Mouse (Mus musculus): Measurements from ENCODE around the gene Cdh4. TPM values are rescaled to one million over a fixed set of nuclear protein-coding genes. Genes with fewer than 3 reads are reported as not detected.

The Cdh4 gene
- total RNA-seq, 2 experiments from 2014 or later: 2.6 to 4.3 TPM

DNA sequence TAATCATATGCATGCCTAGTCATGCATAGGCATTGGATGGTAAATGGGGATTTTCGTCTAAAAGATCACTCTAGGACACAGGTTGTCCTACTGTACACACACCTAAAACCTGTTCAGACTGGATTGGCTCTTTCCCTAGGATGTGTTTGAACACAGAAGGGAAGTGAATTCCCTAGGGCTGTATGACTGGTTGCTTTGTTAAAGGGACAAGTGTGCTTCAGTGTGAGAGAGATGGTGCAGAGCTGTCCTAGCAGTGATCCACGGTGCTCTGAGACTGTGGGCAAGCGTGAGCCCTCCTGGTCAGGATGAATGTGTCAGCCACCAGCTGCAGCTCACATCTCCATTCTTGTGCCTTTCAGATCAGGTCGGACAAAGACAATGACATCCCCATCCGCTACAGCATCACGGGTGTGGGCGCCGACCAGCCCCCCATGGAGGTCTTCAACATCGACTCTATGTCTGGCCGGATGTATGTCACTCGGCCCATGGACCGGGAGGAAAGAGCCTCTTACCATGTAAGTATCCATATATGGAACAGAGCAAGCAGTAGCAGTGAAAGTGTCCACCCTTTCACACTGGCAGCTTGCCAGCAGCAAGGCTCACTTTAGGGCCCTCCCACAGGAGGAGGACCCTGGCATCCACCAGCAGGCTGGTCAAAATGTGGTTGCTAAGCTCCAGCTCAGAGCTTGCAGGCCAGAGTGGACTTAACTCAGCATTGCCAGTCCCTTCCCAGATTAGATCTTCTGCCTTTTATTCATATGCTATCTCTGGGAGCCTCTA lies 400.6 kb downstream of the Cdh4 start:
- no peak for DNase-seq (ENCODE audit: low spot score in 2 of 2)

DNA sequence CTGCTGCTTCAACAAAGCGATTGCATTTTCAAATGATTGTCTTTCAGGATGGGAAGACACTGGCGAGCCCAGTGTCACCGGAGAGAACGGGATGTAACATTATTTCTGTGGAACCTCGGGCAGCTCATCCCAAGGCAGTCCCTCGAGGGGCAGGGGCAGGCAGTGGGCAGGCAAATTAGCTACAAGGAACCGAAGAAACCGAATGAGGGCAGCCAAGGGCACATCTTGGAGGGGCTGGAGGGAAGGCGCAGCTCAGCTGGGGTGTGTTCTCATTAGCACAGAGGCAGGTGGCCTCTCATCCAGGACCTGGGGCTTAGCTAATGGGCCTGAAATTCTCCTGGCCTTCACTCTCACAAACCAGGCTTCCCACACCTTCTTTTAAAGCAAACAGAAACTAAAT lies 407.5 kb downstream of the Cdh4 start:
- DNase-seq (ENCODE audit: low spot score in 2 of 2): no peak

DNA sequence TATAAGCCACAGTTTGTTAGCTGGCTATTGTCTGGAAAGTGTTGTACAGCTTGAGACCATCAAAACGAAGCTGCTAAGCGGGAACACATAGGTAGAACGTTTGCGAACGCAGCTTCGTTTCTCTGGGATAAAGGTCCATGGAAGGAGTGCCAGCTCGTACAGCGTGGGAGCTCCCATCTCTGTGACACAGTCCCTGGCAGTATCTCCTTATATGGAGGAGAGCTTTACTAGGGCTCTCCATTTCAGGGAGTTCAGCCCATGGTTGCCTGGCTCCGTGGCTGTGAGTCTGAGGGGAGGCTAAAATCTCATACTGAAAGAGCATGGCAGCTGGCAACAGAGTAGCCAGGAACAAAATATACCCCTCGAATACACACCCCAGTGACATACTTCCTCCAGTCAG lies 409.9 kb downstream of the Cdh4 start:
- DNase-seq (ENCODE audit: low spot score in 2 of 2): no peak

DNA sequence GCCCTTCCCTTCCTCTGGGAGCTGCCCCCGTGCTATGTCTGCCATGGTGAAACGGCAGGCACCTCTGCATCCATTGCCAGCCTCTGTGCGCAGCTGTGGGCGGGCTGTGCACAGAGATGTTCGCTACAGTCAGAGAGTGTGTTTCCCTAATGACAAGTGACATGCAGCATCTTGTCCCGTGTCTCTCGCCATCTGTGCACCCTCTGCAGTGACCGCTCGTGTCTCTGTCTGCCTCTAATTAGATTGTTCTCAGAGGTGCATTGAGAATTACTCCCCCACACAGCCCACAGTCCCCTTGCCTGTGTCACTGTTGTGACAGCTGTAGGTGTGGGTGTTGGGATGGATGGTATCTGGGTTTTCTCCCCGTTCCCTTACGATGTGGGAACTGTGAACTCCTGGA lies 410.6 kb downstream of the Cdh4 start:
- DNase-seq (ENCODE audit: low spot score in 2 of 2): no peak

DNA sequence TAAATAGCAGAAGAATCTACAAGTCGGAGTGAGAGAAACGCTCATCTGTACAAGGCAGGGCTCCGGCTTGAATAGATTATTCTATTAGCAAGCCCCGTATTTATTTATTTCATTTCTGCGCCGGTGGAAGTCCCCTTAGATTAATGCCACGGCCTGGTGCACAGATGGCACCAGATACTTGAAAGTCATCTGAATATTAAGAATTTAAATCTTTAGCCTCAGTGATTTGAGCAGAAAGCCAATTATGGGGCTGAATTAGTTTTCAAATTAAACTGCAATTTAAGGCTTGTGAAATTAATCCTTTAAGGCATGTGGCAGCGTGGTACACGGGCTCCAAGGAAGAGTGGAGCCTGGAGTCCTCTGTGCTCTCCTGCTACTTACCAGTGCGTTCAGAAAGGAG lies 411.7 kb downstream of the Cdh4 start:
- DNase-seq (ENCODE audit: low spot score in 2 of 2): no peak

DNA sequence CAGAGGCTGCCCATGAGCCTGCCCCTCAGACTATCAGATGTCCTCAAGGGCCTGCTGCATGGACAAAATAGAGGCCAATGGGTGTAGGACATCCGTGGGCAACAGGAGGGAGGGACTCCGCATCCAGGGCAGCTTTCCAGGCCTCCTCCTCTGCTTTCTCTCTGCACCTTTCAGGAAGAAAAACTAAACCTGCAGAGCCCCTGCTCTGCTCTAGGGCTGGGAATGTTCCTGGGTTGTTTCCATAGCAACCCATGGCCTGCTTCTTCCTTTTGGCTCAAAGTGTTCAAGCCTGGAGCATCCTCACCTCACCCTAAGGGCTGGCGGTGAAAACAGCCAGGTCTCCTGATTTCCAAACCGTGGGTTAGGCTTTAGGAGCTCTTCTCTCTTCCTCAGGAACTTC lies 414.9 kb downstream of the Cdh4 start:
- DNase-seq (ENCODE audit: low spot score in 2 of 2): no peak

DNA sequence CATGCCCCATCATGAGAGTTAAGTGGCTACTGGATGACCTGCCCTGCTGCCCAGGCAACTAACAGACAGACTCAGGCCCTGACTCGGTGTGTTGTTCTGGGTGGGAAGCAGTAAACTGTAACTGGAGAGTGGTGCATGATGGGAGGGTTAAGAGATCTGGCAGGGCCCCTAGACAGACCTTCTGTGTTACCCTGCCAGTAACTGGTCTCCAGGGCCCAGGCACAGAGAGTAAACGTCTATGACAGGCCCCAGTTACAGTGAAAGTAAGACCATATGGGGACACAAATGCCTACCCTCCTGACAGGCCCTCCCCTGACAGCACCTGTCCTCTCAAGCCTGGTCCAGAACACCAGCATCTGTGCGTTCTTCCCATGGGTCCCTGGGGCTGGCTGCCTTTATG lies 420.4 kb downstream of the Cdh4 start:
- no peak for DNase-seq (ENCODE audit: low spot score in 2 of 2)

DNA sequence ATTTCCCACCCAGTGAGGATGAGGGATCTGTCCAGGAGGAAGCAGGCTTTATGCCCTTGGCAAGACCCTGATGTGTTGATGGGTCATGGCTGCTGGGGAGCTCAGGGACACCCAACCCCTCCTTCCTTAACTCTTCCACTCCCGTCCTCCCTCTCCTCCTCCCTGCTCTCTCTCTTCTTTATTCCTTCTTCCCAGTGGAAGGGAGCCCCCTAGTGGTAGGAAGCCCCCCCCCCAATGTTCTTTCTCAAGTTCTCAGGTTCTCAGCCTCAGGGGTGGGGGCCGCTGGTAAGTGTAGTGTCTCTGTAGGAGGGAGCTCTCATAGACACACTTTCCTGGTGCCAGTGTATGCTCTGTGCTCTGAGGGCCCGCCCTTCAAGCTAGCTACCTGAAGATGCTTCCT lies 421.0 kb downstream of the Cdh4 start:
- DNase-seq (ENCODE audit: low spot score in 2 of 2): no peak

- DNase-seq (ENCODE audit: low spot score in 2 of 2): no peak
These were observed 422.9 kb downstream of the Cdh4 start for GRCm38 (mm10) chr2:179865097-179865496.

- no peak for DNase-seq (ENCODE audit: low spot score in 2 of 2)
These were observed 425.4 kb downstream of the Cdh4 start for GRCm38 (mm10) chr2:179867669-179868068.

DNA sequence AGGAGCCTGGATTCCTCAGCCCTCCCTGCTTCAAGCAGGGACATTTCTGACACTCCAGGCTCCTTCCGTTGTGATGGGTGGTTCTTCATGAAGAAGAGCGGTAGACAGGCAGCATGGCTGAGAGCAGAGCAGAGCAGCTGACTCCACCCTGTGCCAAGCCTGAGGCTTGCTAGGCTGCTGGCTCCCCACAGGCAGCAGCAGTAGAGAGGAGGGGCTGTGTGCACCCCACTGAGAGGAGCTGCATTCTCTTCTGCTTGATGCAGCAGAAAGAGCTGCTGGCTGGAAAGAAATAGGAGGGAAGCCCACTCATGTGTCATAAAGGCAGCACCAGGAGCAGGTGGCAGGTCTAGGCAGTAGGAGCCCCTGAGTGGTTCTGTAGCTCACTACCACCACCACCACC lies 427.6 kb downstream of the Cdh4 start:
- DNase-seq (ENCODE audit: low spot score in 2 of 2): no peak

GRCm38 (mm10) chr2:179872724-179873123 lies 430.5 kb downstream of the Cdh4 start:
- no peak for DNase-seq (ENCODE audit: low spot score in 2 of 2)

DNA sequence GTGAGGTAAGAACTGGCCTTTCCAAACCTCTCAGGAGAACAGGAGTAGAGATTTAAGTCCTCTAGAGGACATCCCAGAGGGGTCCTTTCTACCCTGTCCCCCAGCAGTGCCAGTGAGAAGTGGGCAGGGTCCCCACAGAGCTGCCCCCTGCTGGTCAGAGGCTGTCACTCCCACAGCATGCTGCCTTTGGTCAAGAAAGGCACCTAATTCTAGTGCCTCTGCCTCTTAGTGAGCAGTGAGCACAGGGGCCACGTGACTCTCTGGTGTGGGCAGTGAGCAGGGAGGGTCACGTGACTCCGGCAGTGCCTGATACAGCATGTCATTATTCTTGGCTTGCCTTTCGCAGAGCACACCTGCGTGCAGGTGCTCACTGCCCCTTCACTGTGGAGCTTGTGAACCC lies 431.1 kb downstream of the Cdh4 start:
- DNase-seq (ENCODE audit: low spot score in 2 of 2): peak in 1 of 2 experiments; percentile 8

DNA sequence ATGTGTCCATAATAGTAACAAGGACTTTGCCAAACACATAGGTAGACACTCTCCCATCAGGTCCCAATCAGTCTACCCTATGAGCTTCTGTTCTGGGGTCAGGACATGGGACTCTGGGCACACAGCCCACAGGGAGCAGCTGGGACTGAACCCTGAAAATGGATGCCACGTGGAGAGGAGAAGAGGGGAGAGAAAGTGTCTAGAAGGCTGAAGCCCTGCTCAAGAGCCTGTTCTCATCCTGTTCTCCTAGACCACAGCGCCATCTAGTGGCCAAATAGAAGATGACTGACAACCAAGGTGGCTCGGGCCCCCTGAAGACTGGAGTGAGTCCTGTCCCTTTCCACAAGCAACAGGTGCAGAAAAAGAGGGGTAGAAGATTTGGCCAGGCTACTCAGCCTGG lies 432.9 kb downstream of the Cdh4 start:
- DNase-seq (ENCODE audit: low spot score in 2 of 2): peak; percentile 55 to 58

GRCm38 (mm10) chr2:179877551-179878215 lies 435.5 kb downstream of the Cdh4 start:
- DNase-seq (ENCODE audit: low spot score in 2 of 2): peak; percentile 29 to 37

GRCm38 (mm10) chr2:179884561-179884960 lies 442.3 kb downstream of the Cdh4 start:
- DNase-seq (ENCODE audit: low spot score in 2 of 2): no peak

DNA sequence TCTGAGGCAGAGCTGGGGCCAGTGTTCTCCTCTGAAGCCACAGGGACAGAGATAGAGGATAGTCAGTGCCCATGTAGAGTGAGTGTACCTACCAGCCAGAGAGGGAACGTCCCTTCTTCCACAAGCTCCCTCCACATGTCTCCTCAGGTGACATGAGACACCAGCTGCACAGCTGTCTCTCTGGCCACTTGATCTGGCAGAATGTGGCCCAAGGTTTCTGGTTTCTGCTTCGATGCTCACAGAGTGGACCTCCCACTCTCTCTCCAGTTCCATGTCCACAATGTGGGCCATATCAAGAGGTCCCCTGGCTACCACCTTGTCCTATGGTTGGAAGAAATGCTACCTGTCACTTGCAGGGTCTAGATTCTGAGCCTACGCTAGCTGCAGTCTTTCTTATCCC lies 448.8 kb downstream of the Cdh4 start:
- DNase-seq (ENCODE audit: low spot score in 2 of 2): no peak

GRCm38 (mm10) chr2:179896949-179897348 lies 454.7 kb downstream of the Cdh4 start:
- no peak for DNase-seq (ENCODE audit: low spot score in 2 of 2)

DNA sequence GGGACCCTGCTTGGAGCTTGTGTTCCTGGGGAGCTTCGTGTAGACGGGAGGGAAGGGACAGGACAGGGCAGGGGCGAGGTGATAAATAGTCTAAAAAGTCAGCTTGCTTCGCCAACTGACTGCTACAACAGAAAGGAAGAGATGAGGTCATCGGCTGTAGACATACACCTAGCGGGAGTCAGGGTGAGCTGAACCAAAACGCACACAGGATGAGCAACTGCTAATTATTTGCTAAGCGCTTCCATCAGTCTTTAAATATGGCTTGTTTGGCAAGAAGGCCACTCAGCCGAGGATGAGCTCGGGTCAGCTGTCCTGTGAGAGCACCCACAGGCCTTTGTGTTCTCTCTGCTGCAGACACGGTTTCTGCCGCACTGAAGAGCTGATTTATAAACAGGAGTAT lies 470.7 kb downstream of the Cdh4 start:
- DNase-seq (ENCODE audit: low spot score in 2 of 2): no peak

- no peak for DNase-seq (ENCODE audit: low spot score in 2 of 2)
These were observed 471.1 kb downstream of the Cdh4 start for GRCm38 (mm10) chr2:179913349-179913748.

DNA sequence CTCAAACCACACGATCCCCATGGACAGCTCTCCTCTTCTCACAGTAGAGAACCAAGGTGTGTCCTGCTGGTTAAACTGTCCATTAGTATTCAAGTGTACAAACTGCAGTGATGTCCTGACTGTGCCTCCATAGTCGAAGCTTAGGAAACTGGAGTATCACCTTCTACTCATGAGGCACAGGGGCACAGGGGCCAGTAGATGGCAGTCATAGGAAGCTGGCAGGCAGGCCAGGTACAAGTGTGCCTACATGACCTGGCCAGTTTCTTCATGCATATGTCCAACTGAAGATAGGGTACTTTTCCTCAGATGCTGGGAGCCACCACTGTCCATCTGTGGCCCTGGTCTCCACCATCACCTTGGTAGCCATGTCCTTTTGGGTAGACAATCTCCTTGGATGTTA lies 472.0 kb downstream of the Cdh4 start:
- no peak for DNase-seq (ENCODE audit: low spot score in 2 of 2)

DNA sequence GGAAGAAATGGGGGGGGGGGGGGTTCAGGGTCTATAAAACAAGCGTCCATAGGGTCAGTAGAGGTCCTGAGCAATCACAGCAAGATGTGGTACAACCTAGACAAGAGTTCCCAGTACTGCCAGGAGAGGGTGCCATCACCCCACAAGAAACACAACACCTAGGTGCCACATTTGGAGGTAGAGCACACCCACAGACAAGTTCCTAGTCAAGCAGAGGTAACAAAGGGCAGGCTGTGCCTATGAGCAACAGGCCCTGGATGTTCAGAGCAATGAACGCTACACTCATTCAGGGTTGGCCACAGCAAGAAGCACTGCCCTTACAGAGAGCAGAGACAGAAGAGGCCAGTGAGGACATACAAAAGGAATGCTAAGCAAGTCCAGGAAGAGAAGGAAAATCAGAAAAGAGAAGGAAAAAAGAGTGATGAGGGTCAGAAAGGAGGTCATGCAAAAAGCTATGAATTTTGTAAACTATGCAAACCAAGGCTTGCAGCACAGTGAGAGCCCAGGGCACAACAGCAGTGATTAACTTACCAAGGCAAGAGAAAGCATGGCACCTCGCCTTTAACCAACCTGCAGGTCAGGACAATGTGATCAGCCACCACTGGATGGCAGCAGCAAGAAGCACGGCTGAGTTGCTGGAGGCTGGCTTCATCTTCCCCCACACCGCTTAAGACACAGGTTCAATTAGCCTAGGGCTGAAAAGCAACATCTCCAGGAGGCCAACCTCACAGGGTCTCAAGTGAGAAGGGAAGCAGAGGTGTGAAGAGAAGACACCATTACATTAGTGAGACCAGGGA lies 474.8 kb downstream of the Cdh4 start:
- peak; percentile 63 for DNase-seq (ENCODE audit: low spot score in 2 of 2)

Measured in adrenal gland, adult 18-20 months (tissue).